11 mouse cellular contexts compared by ENCODE assay signal in genomic region chr3:157215937-157216719, GRCm38 (mm10).
DNase-seq lines count a peak whose midpoint lies in the region; ATAC-seq lines count a peak whose summit lies in the region.
"Had no signal": no experiment of that assay in that cellular context is flagged by ENCODE, and none has a peak within 500 bp of the region (broad histone marks: within the 10 kb centered on the region; RNA-seq: fewer than 3 reads in every experiment).

No protein-coding gene starts in this region.

- H3K9ac ChIP-seq in lung, embryonic 16.5 days (ENCODE audit: low read length), result no peak overlapping the region
- H3K9ac ChIP-seq in stomach, embryonic 15.5 days, result no peak overlapping the region

- no peaks in the 10 kb centered on the region for H3K36me3 ChIP-seq in lung, embryonic 16.5 days (ENCODE audit: control insufficient read depth, insufficient read depth, low read length)
- no peaks in the 10 kb centered on the region for H3K36me3 ChIP-seq in hindbrain, embryonic 10.5 days
- H3K36me3 ChIP-seq in stomach, embryonic 15.5 days, result no peaks in the 10 kb centered on the region

- ATAC-seq in frontal cortex, adult (ENCODE audit: low TSS enrichment), result peak; percentile 52
- peak; percentile 70 for ATAC-seq in lung, embryonic 16.5 days (ENCODE audit: low read depth)
- peak; percentile 27; the same call in 1 of the 2 replicates for ATAC-seq in stomach, embryonic 15.5 days (ENCODE audit: insufficient read depth, low FRiP score, low read depth)

- no peak overlapping the region for H3K27ac ChIP-seq in lung, embryonic 16.5 days (ENCODE audit: low read length)
- no peak overlapping the region for H3K27ac ChIP-seq in hindbrain, embryonic 10.5 days
- H3K27ac ChIP-seq in stomach, embryonic 15.5 days, result no peak overlapping the region

- H3K27me3 ChIP-seq in lung, embryonic 16.5 days (ENCODE audit: control insufficient read depth, insufficient read depth, low read depth, low read length), result no peaks in the 10 kb centered on the region
- no peaks in the 10 kb centered on the region for H3K27me3 ChIP-seq in hindbrain, embryonic 10.5 days (ENCODE audit: insufficient read depth, poor library complexity, severe bottlenecking)
- H3K27me3 ChIP-seq in stomach, embryonic 15.5 days (replicated peaks), result no peaks in the 10 kb centered on the region

- WGBS in lung, embryonic 16.5 days, result 70% methylated on average over 5 of the region's 5 CpGs
- WGBS in hindbrain, embryonic 10.5 days, result 77% methylated on average over 5 of the region's 5 CpGs
- 58% methylated on average over 5 of the region's 5 CpGs for WGBS in stomach, embryonic 15.5 days

- DNase-seq in frontal cortex, postnatal 25 days (ENCODE audit: low spot score in 2 of 2), result no peak
- DNase-seq in lung, postnatal 14 days, result no peak
- peak; percentile 7 for DNase-seq in hindbrain, embryonic 10.5 days (ENCODE audit: low spot score)
- DNase-seq in thymus, postnatal 0 days (ENCODE audit: low spot score), result no peak
- no peak for DNase-seq in thymus, postnatal 4 days
- DNase-seq: B cell, adult 2 months; kidney, postnatal 14 days had no signal

- H3K4me3 ChIP-seq in lung, embryonic 16.5 days (ENCODE audit: low read length), result no peak overlapping the region
- H3K4me3 ChIP-seq in hindbrain, embryonic 10.5 days, result no peak overlapping the region
- H3K4me3 ChIP-seq in stomach, embryonic 15.5 days (replicated peaks), result no peak overlapping the region
- H3K4me3 ChIP-seq: myocyte had no signal

- H3K9me3 ChIP-seq in lung, embryonic 16.5 days (ENCODE audit: control insufficient read depth, low read length), result no peaks in the 10 kb centered on the region
- H3K9me3 ChIP-seq in hindbrain, embryonic 10.5 days, result no peaks in the 10 kb centered on the region
- no peaks in the 10 kb centered on the region for H3K9me3 ChIP-seq in stomach, embryonic 15.5 days

- no peak overlapping the region for H3K4me2 ChIP-seq in lung, embryonic 16.5 days (ENCODE audit: low read depth, low read length)
- H3K4me2 ChIP-seq in stomach, embryonic 15.5 days, result no peak overlapping the region

- no peaks in the 10 kb centered on the region for H3K4me1 ChIP-seq in lung, embryonic 16.5 days (replicated peaks; ENCODE audit: control insufficient read depth, insufficient read depth, low read length)
- H3K4me1 ChIP-seq in hindbrain, embryonic 10.5 days (replicated peaks), result peaks cover 5% of the 10 kb centered on the region; the same call in 1 of the 2 replicates
- H3K4me1 ChIP-seq in stomach, embryonic 15.5 days, result no peaks in the 10 kb centered on the region
